Mouse (Mus musculus) retina, postnatal 7 days (tissue): ENCODE data around the gene Fam20a.
A peak's percentile ranks its signal among the peaks of the same experiment; 100 is the strongest.
"Not testable (repeated sequence)": the region's sequence is repeated elsewhere in the genome, so short reads cannot be mapped to it uniquely, and the experiment has no call there.

Source experiments
- DNase-seq: peaks from one replicate; pipeline ENCODE4 v3.0.0-alpha.2; 2012; ENCODE audit warnings: low read depth, low spot score

The Fam20a gene

GRCm38 (mm10) chr11:109680934-109681333 is 41.1 kb downstream of the Fam20a start:
- no peak for DNase-seq

- DNase-seq = no peak
Measured at GRCm38 (mm10) chr11:109678291-109678690, 43.8 kb downstream of the Fam20a start.

GRCm38 (mm10) chr11:109676621-109677373 is 45.3 kb downstream of the Fam20a start:
- DNase-seq = peak; percentile 46

- DNase-seq = no peak
Measured at GRCm38 (mm10) chr11:109675771-109676170, 46.3 kb downstream of the Fam20a start.

GRCm38 (mm10) chr11:109675208-109675607 is 46.9 kb downstream of the Fam20a start:
- DNase-seq = no peak

- no peak for DNase-seq
Measured at GRCm38 (mm10) chr11:109674542-109674941, 47.5 kb downstream of the Fam20a start.

GRCm38 (mm10) chr11:109673741-109674140 is 48.3 kb downstream of the Fam20a start:
- DNase-seq = no peak

GRCm38 (mm10) chr11:109672881-109673739 is 49.0 kb downstream of the Fam20a start:
- no peak for DNase-seq

- DNase-seq = no peak
Measured at GRCm38 (mm10) chr11:109672396-109672795, 49.7 kb downstream of the Fam20a start.

GRCm38 (mm10) chr11:109672021-109672324 is 50.1 kb downstream of the Fam20a start:
- DNase-seq = no peak

GRCm38 (mm10) chr11:109671136-109672020 is 50.7 kb downstream of the Fam20a start:
- no peak for DNase-seq

- DNase-seq = no peak
Measured at GRCm38 (mm10) chr11:109670026-109670916, 51.8 kb downstream of the Fam20a start.

GRCm38 (mm10) chr11:109669149-109669708 is 52.9 kb downstream of the Fam20a start:
- no peak for DNase-seq

GRCm38 (mm10) chr11:109668115-109668725 is 53.9 kb downstream of the Fam20a start:
- DNase-seq = no peak

- DNase-seq = no peak
Measured at GRCm38 (mm10) chr11:109667371-109667770, 54.7 kb downstream of the Fam20a start.

- no peak for DNase-seq
Measured at GRCm38 (mm10) chr11:109666411-109666810, 55.7 kb downstream of the Fam20a start.

GRCm38 (mm10) chr11:109665424-109665823 is 56.7 kb downstream of the Fam20a start:
- DNase-seq = no peak

- no peak for DNase-seq
Measured at GRCm38 (mm10) chr11:109664293-109664692, 57.8 kb downstream of the Fam20a start.

GRCm38 (mm10) chr11:109660526-109660925 is 61.6 kb downstream of the Fam20a start:
- DNase-seq = not testable (repeated sequence)

- DNase-seq = no peak
Measured at GRCm38 (mm10) chr11:109656232-109656631, 65.8 kb downstream of the Fam20a start.
